Mouse (Mus musculus) induced T-regulatory cell, adult 2 months (primary cell): ENCODE data around the gene Swap70.

Experiments used
- DNase-seq: peaks from one replicate; pipeline ENCODE4 v3.0.0-alpha.2; 2012; ENCODE audit warnings: low read depth

Gene Swap70

GRCm38 (mm10) chr7:110221586-110222481 lies at the start of gene Swap70:
Gene Swap70, plus strand, starts transcription at chr7:110221711.
- DNase-seq, result peak; percentile 93

- no peak for DNase-seq
These were observed 42.3 kb upstream of the Swap70 start for GRCm38 (mm10) chr7:110179208-110179607.

- DNase-seq, result no peak
These were observed 40.9 kb upstream of the Swap70 start for GRCm38 (mm10) chr7:110180613-110181012.

GRCm38 (mm10) chr7:110181446-110181845 lies 40.1 kb upstream of the Swap70 start:
- DNase-seq, result no peak

GRCm38 (mm10) chr7:110184608-110185007 lies 36.9 kb upstream of the Swap70 start:
- no peak for DNase-seq

GRCm38 (mm10) chr7:110189951-110190350 lies 31.6 kb upstream of the Swap70 start:
- DNase-seq, result peak; percentile 48

- DNase-seq, result no peak
These were observed 28.3 kb upstream of the Swap70 start for GRCm38 (mm10) chr7:110193186-110193585.

GRCm38 (mm10) chr7:110197176-110197575 lies 24.3 kb upstream of the Swap70 start:
- DNase-seq, result peak; percentile 26

- no peak for DNase-seq
These were observed 19.6 kb upstream of the Swap70 start for GRCm38 (mm10) chr7:110201933-110202332.

GRCm38 (mm10) chr7:110204208-110204607 lies 17.3 kb upstream of the Swap70 start:
- DNase-seq, result peak; percentile 37

GRCm38 (mm10) chr7:110208341-110208740 lies 13.2 kb upstream of the Swap70 start:
- no peak for DNase-seq

GRCm38 (mm10) chr7:110209422-110209821 lies 12.1 kb upstream of the Swap70 start:
- DNase-seq, result no peak

- no peak for DNase-seq
These were observed 10.5 kb upstream of the Swap70 start for GRCm38 (mm10) chr7:110211025-110211424.

- DNase-seq, result no peak
These were observed 6.6 kb upstream of the Swap70 start for GRCm38 (mm10) chr7:110214882-110215281.

GRCm38 (mm10) chr7:110221051-110221585 lies 393 bp upstream of the Swap70 start:
- DNase-seq, result no peak

- peak; percentile 64 for DNase-seq
These were observed 1.2 kb downstream of the Swap70 start for GRCm38 (mm10) chr7:110222583-110223182.

GRCm38 (mm10) chr7:110223727-110224510 lies 2.4 kb downstream of the Swap70 start:
- DNase-seq, result no peak

- no peak for DNase-seq
These were observed 5.0 kb downstream of the Swap70 start for GRCm38 (mm10) chr7:110226484-110226883.

- DNase-seq, result peak; percentile 69
These were observed 8.5 kb downstream of the Swap70 start for GRCm38 (mm10) chr7:110229967-110230366.

GRCm38 (mm10) chr7:110231127-110231526 lies 9.6 kb downstream of the Swap70 start:
- peak; percentile 64 for DNase-seq

- no peak for DNase-seq
These were observed 14.6 kb downstream of the Swap70 start for GRCm38 (mm10) chr7:110236085-110236484.

- DNase-seq, result peak; percentile 83
These were observed 15.9 kb downstream of the Swap70 start for GRCm38 (mm10) chr7:110237451-110237836.
